Mouse (Mus musculus) lung, adult 2 months (tissue): ENCODE data around the gene Tjp2.

Experiments used
- CTCF ChIP-seq: fragments of 200-500 bp; IDR thresholded peaks from 2 replicates; pipeline ENCODE4 v1.5.1; 2011; ENCODE audit warnings: mild to moderate bottlenecking, low read length, control low read depth; ENCODE audit not compliant: insufficient read depth
- POLR2A ChIP-seq: fragments of 200-500 bp; IDR thresholded peaks from 2 replicates; pipeline ENCODE4 v1.6.1; 2011; ENCODE audit warnings: low read depth, mild to moderate bottlenecking, control low read depth, low read length, borderline replicate concordance; ENCODE audit errors: extremely low read depth

DNA sequence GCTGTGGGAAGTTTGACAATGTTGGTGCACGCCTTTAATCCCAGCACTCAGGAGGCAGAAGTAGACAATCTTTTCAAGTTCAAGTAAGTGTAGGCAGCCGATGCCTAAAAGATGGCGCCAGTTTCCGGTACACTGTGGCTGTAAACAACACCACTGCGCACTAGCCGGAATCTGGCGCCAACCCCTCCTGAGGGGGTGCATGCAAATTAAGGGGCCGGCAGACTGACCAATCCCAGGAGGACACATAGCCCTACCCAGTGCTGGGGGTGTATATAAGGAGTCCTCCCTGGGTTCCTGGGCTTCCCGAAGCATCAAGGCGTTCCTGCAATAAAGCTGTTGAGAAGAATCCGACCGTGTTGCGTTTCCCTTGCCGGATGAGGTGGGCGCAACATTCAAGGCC is 15.3 kb downstream of the Tjp2 start:
- TF ChIP-seq CTCF (no peak), POLR2A (no peak)
